Mouse (Mus musculus): ENCODE measurements around the gene Zfp672.

DNA sequence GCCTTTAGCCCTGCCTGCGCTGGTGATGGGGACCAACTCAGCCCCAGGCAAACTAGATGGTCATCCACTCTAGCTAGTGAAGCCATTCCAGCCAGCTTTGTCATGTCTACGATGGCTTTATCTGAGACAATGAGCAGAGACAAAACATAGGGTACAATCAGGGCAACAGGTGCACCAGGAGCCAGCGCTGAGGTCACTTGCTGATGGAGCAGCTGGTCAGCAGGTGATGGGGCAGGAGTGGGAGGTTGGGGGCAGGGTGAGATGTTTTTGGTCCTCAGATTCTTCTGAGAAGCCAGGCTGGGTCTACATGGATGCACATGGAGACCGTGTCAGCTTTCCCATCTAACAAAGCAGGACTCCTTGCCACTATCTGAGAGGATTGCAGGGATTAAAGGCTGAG is 39.3 kb downstream of the Zfp672 start:
- TF ChIP-seq ETS1 (conservative IDR thresholded peaks at IDR 0.05; ENCODE audit: low read depth, low read length) (no peak), CHD2 (IDR thresholded peaks at IDR 0.05; ENCODE audit: low read length) (no peak), TCF12 (IDR thresholded peaks at IDR 0.05; ENCODE audit: low read depth, low read length) (no peak), CTCF (conservative IDR thresholded peaks at IDR 0.05 in 1 of 2, IDR thresholded peaks at IDR 0.05 in 1 of 2; ENCODE audit: low read depth in 2 of 2, low read length in 2 of 2) (no peak), RCOR1 (conservative IDR thresholded peaks at IDR 0.05; ENCODE audit: low read depth, low read length) (no peak), ZMIZ1 (IDR thresholded peaks at IDR 0.05; ENCODE audit: low read depth, low read length) (no peak), ZC3H11A (IDR thresholded peaks at IDR 0.05; ENCODE audit: low read depth, low read length) (no peak), KAT2A (IDR thresholded peaks at IDR 0.05; ENCODE audit: insufficient replicate concordance, low read length) (no peak), CHD1 (IDR thresholded peaks at IDR 0.05; ENCODE audit: low read depth, low read length) (no peak), GABPA (IDR thresholded peaks at IDR 0.05; ENCODE audit: insufficient replicate concordance, low read depth, low read length) (no peak), EP300 (IDR thresholded peaks at IDR 0.05; ENCODE audit: low read length) (no peak), POLR2A (IDR thresholded peaks at IDR 0.05; ENCODE audit: low read depth, low read length) (no peak), RAD21 (IDR thresholded peaks at IDR 0.05; ENCODE audit: low read depth, low read length) (no peak), JUND (conservative IDR thresholded peaks at IDR 0.05; ENCODE audit: low read depth, low read length) (no peak)
